Mouse (Mus musculus) cortical plate, adult 2 months (tissue): ENCODE measurements around the gene Rnf213. TPM values are rescaled to one million over a fixed set of nuclear protein-coding genes. Genes with fewer than 3 reads are reported as not detected.

Experiments
- H3K27ac ChIP-seq: fragments of 200-500 bp; 2 replicates; pipeline ENCODE4 v1.5.1; 2012; ENCODE audit warnings: low read length, control low read depth, inconsistent platforms; ENCODE audit not compliant: insufficient read depth
- H3K4me1 ChIP-seq: fragments of 200-500 bp; 2 replicates; pipeline ENCODE4 v1.6.1; 2011; ENCODE audit warnings: low read length; ENCODE audit not compliant: control insufficient read depth, insufficient read depth
- H3K4me3 ChIP-seq: fragments of 200-500 bp; 2 replicates; pipeline ENCODE4 v1.5.1; 2011; ENCODE audit warnings: mild to moderate bottlenecking, low read length, control low read depth; ENCODE audit not compliant: insufficient read depth
- CTCF ChIP-seq: fragments of 200-500 bp; IDR thresholded peaks from 2 replicates; pipeline ENCODE4 v1.5.1; 2011; ENCODE audit warnings: mild to moderate bottlenecking, control low read depth, low read length; ENCODE audit not compliant: insufficient read depth; ENCODE audit errors: extremely low read depth
- POLR2A ChIP-seq: fragments of 200-500 bp; IDR thresholded peaks from 2 replicates; pipeline ENCODE4 v1.6.1; 2011; ENCODE audit warnings: mild to moderate bottlenecking, low read length, control low read depth; ENCODE audit not compliant: insufficient read depth; ENCODE audit errors: extremely low read depth
- polyA plus RNA-seq: library from polyadenylated mRNA; depleted of rRNA; stranded (reverse); fragments of >200 nt; gene quantifications from 2 replicates; pipeline ENCODE4 v1.2.3, GENCODE M21; 2012; rRNA removed

Rnf213 gene
- 7.1 and 8.5 TPM in 2 replicates for polyA plus RNA-seq

- H3K4me1 ChIP-seq = no peaks in the 10 kb centered on the region
- TF ChIP-seq CTCF (no peak), POLR2A (peak; percentile 42; the same call in 1 of the 2 replicates)
- peak within 1 kb of the TSS; percentile 0; the same call in 1 of the 2 replicates for H3K27ac ChIP-seq
- peak within 1 kb of the TSS; percentile 50 for H3K4me3 ChIP-seq
These were observed at the start of gene Rnf213 for GRCm38 (mm10) chr11:119392800-119393482. Gene Rnf213, plus strand, starts transcription at chr11:119393100.

GRCm38 (mm10) chr11:119344178-119344577 is 48.7 kb upstream of the Rnf213 start:
- H3K4me1 ChIP-seq = no peaks in the 10 kb centered on the region
- no peak overlapping the region for H3K27ac ChIP-seq
- TF ChIP-seq CTCF (no peak), POLR2A (no peak)
- H3K4me3 ChIP-seq = no peak overlapping the region

- Histone ChIP-seq H3K27ac (no peak overlapping the region), H3K4me1 (no peaks in the 10 kb centered on the region), H3K4me3 (no peak overlapping the region)
- TF ChIP-seq CTCF = no peak
- TF ChIP-seq POLR2A = no peak
These were observed 48.0 kb upstream of the Rnf213 start for GRCm38 (mm10) chr11:119344865-119345264.

GRCm38 (mm10) chr11:119347125-119347524 is 45.8 kb upstream of the Rnf213 start:
- Histone ChIP-seq H3K4me1 (no peaks in the 10 kb centered on the region), H3K4me3 (no peak overlapping the region), H3K27ac (no peak overlapping the region)
- no peak for TF ChIP-seq POLR2A
- TF ChIP-seq CTCF = no peak

- H3K4me1 ChIP-seq = peaks cover 2% of the 10 kb centered on the region; the same call in 1 of the 2 replicates
- H3K4me3 ChIP-seq = no peak overlapping the region
- no peak for TF ChIP-seq POLR2A
- no peak for TF ChIP-seq CTCF
- H3K27ac ChIP-seq = no peak overlapping the region
These were observed 40.8 kb upstream of the Rnf213 start for GRCm38 (mm10) chr11:119352113-119352512.

- Histone ChIP-seq H3K4me3 (no peak overlapping the region), H3K4me1 (peaks cover 2% of the 10 kb centered on the region; the same call in 1 of the 2 replicates), H3K27ac (no peak overlapping the region)
- TF ChIP-seq POLR2A (no peak), CTCF (no peak)
These were observed 39.0 kb upstream of the Rnf213 start for GRCm38 (mm10) chr11:119353946-119354345.

GRCm38 (mm10) chr11:119354798-119355442 is 38.0 kb upstream of the Rnf213 start:
- peak overlapping the region; percentile 38 for H3K27ac ChIP-seq
- TF ChIP-seq POLR2A = no peak
- no peak for TF ChIP-seq CTCF
- H3K4me3 ChIP-seq = peak overlapping the region; percentile 95
- peaks cover 2% of the 10 kb centered on the region; the same call in 1 of the 2 replicates for H3K4me1 ChIP-seq

- Histone ChIP-seq H3K27ac (peak within 1 kb of the TSS; percentile 38), H3K4me1 (peaks cover 2% of the 10 kb centered on the region; the same call in 1 of the 2 replicates), H3K4me3 (peak within 1 kb of the TSS; percentile 95)
- no peak for TF ChIP-seq CTCF
- TF ChIP-seq POLR2A = peak; percentile 50
These were observed 37.2 kb upstream of the Rnf213 start, which contains the start of the genes Sgsh and Slc26a11 for GRCm38 (mm10) chr11:119355443-119356385. Gene Sgsh, minus strand, starts transcription at chr11:119355536. Gene Slc26a11, plus strand, starts transcription at chr11:119355557.

GRCm38 (mm10) chr11:119359089-119359488 is 33.8 kb upstream of the Rnf213 start:
- TF ChIP-seq CTCF (no peak), POLR2A (no peak)
- H3K27ac ChIP-seq = no peak overlapping the region
- peaks cover 2% of the 10 kb centered on the region; the same call in 1 of the 2 replicates for H3K4me1 ChIP-seq
- no peak overlapping the region for H3K4me3 ChIP-seq

- Histone ChIP-seq H3K4me1 (no peaks in the 10 kb centered on the region), H3K27ac (no peak overlapping the region), H3K4me3 (no peak overlapping the region)
- TF ChIP-seq CTCF = no peak
- no peak for TF ChIP-seq POLR2A
These were observed 29.9 kb upstream of the Rnf213 start for GRCm38 (mm10) chr11:119362769-119363533.
